Mouse (Mus musculus) midbrain, postnatal 0 days (tissue): ENCODE results near the gene Phldb2. TPM values are rescaled to one million over a fixed set of nuclear protein-coding genes. Genes with fewer than 3 reads are reported as not detected.

Source experiments
- ATAC-seq: fragments of 200-750 bp; cut with Nextera tagmentation; 2 replicates; pipeline ENCODE4 v1.8.0; 2017; ENCODE audit warnings: moderate number of reproducible peaks, mild to moderate bottlenecking, moderate TSS enrichment, moderate library complexity; ENCODE audit not compliant: low FRiP score
- DNase-seq: peaks from one replicate; pipeline ENCODE4 v3.0.0-alpha.2; 2015; ENCODE audit warnings: low spot score
- H3K27ac ChIP-seq: fragments of 300-500 bp; sonication (generic); 2 replicates; pipeline ENCODE4 v1.5.1; 2014; ENCODE audit warnings: low read depth, mild to moderate bottlenecking, low read length, mixed read lengths
- H3K27me3 ChIP-seq: fragments of 300-500 bp; sonication (generic); 2 replicates; pipeline ENCODE4 v1.6.1; 2014; ENCODE audit warnings: low read length, control low read depth, mixed read lengths; ENCODE audit not compliant: insufficient read depth
- H3K36me3 ChIP-seq: fragments of 300-500 bp; sonication (generic); 2 replicates; pipeline ENCODE4 v1.6.1; 2014; ENCODE audit warnings: low read length, control low read depth, mixed read lengths; ENCODE audit not compliant: insufficient read depth
- H3K4me1 ChIP-seq: fragments of 300-500 bp; sonication (generic); 2 replicates; pipeline ENCODE4 v1.6.1; 2014; ENCODE audit warnings: mild to moderate bottlenecking, control low read depth, antibody characterized with exemption, low read length, mixed read lengths; ENCODE audit not compliant: insufficient read depth
- H3K4me2 ChIP-seq: fragments of 300-500 bp; sonication (generic); 2 replicates; pipeline ENCODE4 v1.6.1; 2014; ENCODE audit warnings: low read depth, mild to moderate bottlenecking, low read length, mixed read lengths; ENCODE audit not compliant: poor library complexity, severe bottlenecking
- H3K4me3 ChIP-seq: fragments of 300-500 bp; sonication (generic); 2 replicates; pipeline ENCODE4 v1.5.1; 2014; ENCODE audit warnings: low read depth, mild to moderate bottlenecking, low read length, moderate library complexity
- H3K9ac ChIP-seq: fragments of 300-500 bp; sonication (generic); replicated peaks from 2 replicates; pipeline ENCODE4 v1.6.1; 2014; ENCODE audit warnings: mild to moderate bottlenecking, low read length, moderate library complexity, mixed read lengths; ENCODE audit not compliant: poor library complexity, severe bottlenecking
- H3K9me3 ChIP-seq: fragments of 300-500 bp; sonication (generic); 2 replicates; pipeline ENCODE4 v1.6.1; 2016; ENCODE audit warnings: low read length, control low read depth
- CTCF ChIP-seq: IDR thresholded peaks from 2 replicates; pipeline ENCODE4 v1.5.1; 2016; ENCODE audit warnings: antibody characterized with exemption, mild to moderate bottlenecking
- WGBS: fragments of 180-500 bp; shearing (Covaris S2); extraction: QIAGEN DNeasy Blood & Tissue Kit; methylation state at CpG from one replicate; pipeline ENCODE4 v1.1.7; 2014; 5-methylcytosine and 5-hydroxymethylcytosine counted together
- polyA plus RNA-seq: library from polyadenylated mRNA; unstranded; fragments of >200 nt; fragmentation: Nextera tagmentation; extraction: Ambion mirVana; gene quantifications from 2 replicates; pipeline ENCODE4 v1.2.1, GENCODE M21; 2015
- total RNA-seq: library from RNA; depleted of rRNA; stranded (reverse); fragments of >200 nt; gene quantifications from 2 replicates; pipeline ENCODE4 v1.2.3, GENCODE M21; 2014; rRNA removed

Gene Phldb2
- total RNA-seq (4.5 and 9.4 TPM in 2 replicates), polyA plus RNA-seq (4.2 and 4.8 TPM in 2 replicates)

GRCm38 (mm10) chr16:45953394-45953793, at the start of gene Phldb2:
Phldb2 (minus strand) TSS chr16:45953598.
- TF ChIP-seq CTCF: no peak
- H3K9me3 ChIP-seq: no peaks in the 10 kb centered on the region
- ATAC-seq (no peak), DNase-seq (no peak)
- H3K4me3 ChIP-seq: no peak within 1 kb of the TSS
- H3K4me1 ChIP-seq: no peaks in the 10 kb centered on the region
- no peaks in the 10 kb centered on the region for H3K27me3 ChIP-seq
- no peak within 1 kb of the TSS for H3K4me2 ChIP-seq
- no peak within 1 kb of the TSS for H3K9ac ChIP-seq
- no peak within 1 kb of the TSS for H3K27ac ChIP-seq
- 0 out of 2 replicates have a peak, but pooled peaks cover 2% of the 10 kb centered on the region for H3K36me3 ChIP-seq
- WGBS: 88% methylated on average over 4 of the region's 4 CpGs

DNA sequence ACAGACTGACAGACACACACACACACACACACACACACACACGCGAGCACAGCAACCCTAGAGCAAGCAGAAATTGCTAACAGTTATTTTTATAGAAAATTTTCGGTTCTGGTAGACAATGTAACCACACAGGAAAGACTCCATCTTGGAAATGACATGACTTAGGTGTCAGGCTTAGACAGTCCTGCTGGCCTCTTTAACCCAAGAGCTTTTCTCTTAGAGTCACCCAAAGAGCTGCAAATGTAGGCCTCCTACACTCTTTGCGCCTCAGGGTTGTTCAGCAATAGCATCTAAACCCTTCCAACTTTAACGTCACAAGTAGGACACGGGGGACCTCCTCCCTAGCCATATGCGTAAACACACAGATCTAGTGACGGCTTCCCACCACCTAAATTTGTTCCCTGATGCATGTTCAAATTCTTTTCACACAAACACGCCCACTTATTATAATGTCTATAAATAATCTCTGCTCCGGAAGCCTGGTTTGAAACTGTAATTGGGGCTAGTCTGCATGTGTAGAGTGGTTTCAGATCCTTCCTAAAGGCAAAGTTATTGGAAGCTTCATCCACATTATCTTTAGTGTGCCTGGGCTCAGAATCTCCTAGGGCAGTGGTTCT, 48.3 kb upstream of the Phldb2 start:
- no peak overlapping the region for H3K4me2 ChIP-seq
- no peaks in the 10 kb centered on the region for H3K9me3 ChIP-seq
- no peaks in the 10 kb centered on the region for H3K27me3 ChIP-seq
- no peak for ATAC-seq
- no peak overlapping the region for H3K27ac ChIP-seq
- H3K9ac ChIP-seq: no peak overlapping the region
- 0 out of 2 replicates have a peak, but pooled peaks cover 3% of the 10 kb centered on the region for H3K4me1 ChIP-seq
- 86% methylated on average over 10 of the region's 10 CpGs for WGBS
- H3K4me3 ChIP-seq: no peak overlapping the region
- TF ChIP-seq CTCF: no peak
- DNase-seq: no peak
- H3K36me3 ChIP-seq: no peaks in the 10 kb centered on the region

- H3K9ac ChIP-seq: no peak overlapping the region
- ATAC-seq (no peak), DNase-seq (no peak)
- H3K4me2 ChIP-seq: no peak overlapping the region
- no peak overlapping the region for H3K27ac ChIP-seq
- H3K4me3 ChIP-seq: no peak overlapping the region
- H3K27me3 ChIP-seq: no peaks in the 10 kb centered on the region
- H3K4me1 ChIP-seq: 0 out of 2 replicates have a peak, but pooled peaks cover 3% of the 10 kb centered on the region
- TF ChIP-seq CTCF: no peak
- 85% methylated on average over 3 of the region's 3 CpGs for WGBS
- H3K9me3 ChIP-seq: no peaks in the 10 kb centered on the region
- H3K36me3 ChIP-seq: no peaks in the 10 kb centered on the region
Observed at GRCm38 (mm10) chr16:46000976-46001375, 47.6 kb upstream of the Phldb2 start.

- H3K4me1 ChIP-seq: 0 out of 2 replicates have a peak, but pooled peaks cover 3% of the 10 kb centered on the region
- no peaks in the 10 kb centered on the region for H3K27me3 ChIP-seq
- H3K27ac ChIP-seq: no peak overlapping the region
- H3K36me3 ChIP-seq: no peaks in the 10 kb centered on the region
- peak; percentile 23; the same call in 1 of the 2 replicates for TF ChIP-seq CTCF
- DNase-seq: peak; percentile 72
- no peak overlapping the region for H3K4me2 ChIP-seq
- 37% methylated on average over 10 of the region's 10 CpGs for WGBS
- no peak overlapping the region for H3K9ac ChIP-seq
- no peak overlapping the region for H3K4me3 ChIP-seq
- ATAC-seq: 0 out of 2 replicates have a peak, but pooled peaks have one; percentile 26
- no peaks in the 10 kb centered on the region for H3K9me3 ChIP-seq
Observed at GRCm38 (mm10) chr16:45999374-46000191, 46.2 kb upstream of the Phldb2 start.

DNA sequence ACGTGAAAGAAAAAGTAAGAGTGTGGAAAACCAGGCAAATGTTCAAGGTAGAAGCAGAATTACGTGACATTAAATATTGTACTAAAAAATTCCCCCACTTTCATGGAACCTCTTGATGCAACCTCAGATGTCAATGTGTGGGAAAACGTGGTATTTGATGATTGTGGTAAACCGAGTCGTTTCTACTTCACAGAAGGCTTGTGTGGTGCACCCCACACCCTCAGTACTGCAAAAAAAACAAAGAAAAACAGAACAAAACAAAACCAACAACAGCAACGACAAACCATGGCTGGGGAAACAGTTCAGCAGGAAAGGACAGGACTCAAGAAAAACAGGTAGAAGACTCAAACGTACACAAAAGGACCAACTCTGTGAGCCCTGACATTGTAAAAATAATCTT, 44.8 kb upstream of the Phldb2 start:
- H3K36me3 ChIP-seq: no peaks in the 10 kb centered on the region
- H3K27ac ChIP-seq: no peak overlapping the region
- DNase-seq: no peak
- no peaks in the 10 kb centered on the region for H3K9me3 ChIP-seq
- 81% methylated on average over 7 of the region's 7 CpGs for WGBS
- no peak overlapping the region for H3K9ac ChIP-seq
- no peak for TF ChIP-seq CTCF
- H3K4me3 ChIP-seq: no peak overlapping the region
- no peaks in the 10 kb centered on the region for H3K27me3 ChIP-seq
- H3K4me1 ChIP-seq: 0 out of 2 replicates have a peak, but pooled peaks cover 3% of the 10 kb centered on the region
- ATAC-seq: no peak
- H3K4me2 ChIP-seq: no peak overlapping the region
